Mouse (Mus musculus) cortical plate, adult 2 months (tissue): ENCODE data around the gene Ghdc.

Source experiments
- CTCF ChIP-seq: fragments of 200-500 bp; IDR thresholded peaks from 2 replicates; pipeline ENCODE4 v1.5.1; 2011; ENCODE audit warnings: mild to moderate bottlenecking, control low read depth, low read length; ENCODE audit not compliant: insufficient read depth; ENCODE audit errors: extremely low read depth
- POLR2A ChIP-seq: fragments of 200-500 bp; IDR thresholded peaks from 2 replicates; pipeline ENCODE4 v1.6.1; 2011; ENCODE audit warnings: mild to moderate bottlenecking, low read length, control low read depth; ENCODE audit not compliant: insufficient read depth; ENCODE audit errors: extremely low read depth

DNA sequence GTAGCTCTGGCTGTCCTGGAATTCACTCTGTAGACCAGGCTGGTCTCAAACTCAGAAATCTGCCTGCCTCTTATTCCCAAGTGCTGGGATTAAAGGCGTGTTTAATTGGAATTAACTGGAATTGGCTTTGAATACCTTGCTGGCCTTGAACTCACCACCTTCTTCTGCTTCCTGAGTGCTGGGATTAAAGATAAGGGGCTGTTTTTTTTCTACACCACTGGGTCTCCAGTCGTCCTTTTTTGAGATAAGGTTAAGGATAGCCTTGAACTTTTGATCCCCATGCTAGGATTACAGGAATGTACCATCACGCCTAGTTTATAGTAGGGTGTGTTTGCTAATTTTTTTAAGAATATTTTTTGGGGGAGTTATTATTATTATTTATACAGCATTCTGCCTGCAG is 7.3 kb upstream of the Ghdc start:
- no peak for TF ChIP-seq CTCF
- no peak for TF ChIP-seq POLR2A
